Mouse (Mus musculus): ENCODE measurements around the gene Rgs12. TPM values are rescaled to one million over a fixed set of nuclear protein-coding genes. Genes with fewer than 3 reads are reported as not detected.

The Rgs12 gene
- polyA plus RNA-seq, 1 experiment, result 46.5 TPM

- DNase-seq (ENCODE audit: low spot score), result no peak
Observed at GRCm38 (mm10) chr5:35079101-35079500, 129.9 kb downstream of the Rgs12 start.

GRCm38 (mm10) chr5:35084913-35085312 lies 135.7 kb downstream of the Rgs12 start:
- DNase-seq (ENCODE audit: low spot score), result no peak

DNA sequence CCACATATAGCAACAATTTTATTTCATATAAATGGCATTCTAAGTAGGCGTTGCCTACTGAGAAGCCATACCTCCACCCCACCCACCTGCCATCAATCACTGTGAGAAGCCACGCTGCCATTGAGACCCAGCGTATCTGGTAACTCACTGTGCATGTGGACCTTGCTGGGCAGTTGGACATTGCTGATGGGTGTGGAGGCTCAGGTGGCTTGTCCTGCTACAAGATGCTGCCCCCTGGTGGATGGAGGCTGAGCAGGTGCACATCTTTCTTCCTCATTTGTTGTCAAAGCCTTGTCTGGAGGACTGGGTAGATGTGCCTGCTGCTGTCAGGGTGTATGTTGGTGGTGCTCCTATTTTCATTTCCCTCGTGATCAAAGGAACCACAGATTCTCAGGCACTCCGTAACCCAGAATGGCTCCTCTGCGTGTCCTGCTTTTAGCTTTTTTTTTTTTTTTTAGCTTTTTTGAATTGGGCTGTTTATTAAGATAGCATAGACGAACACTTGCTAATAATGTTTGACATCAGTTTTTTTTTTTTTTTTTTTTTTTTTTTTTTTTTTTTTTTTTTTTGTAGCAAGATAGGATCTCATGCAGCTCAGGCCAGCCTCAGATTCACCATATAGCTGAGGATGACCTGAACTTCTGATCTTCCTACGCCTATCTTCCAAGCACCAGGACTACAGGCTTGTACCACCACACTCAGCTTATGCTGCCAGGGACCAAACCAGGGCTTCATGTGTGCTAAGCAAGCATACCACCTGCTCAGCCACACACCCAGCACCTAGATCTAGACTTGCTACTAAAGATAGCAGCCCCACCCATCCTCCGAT lies 139.8 kb downstream of the Rgs12 start:
- peak; percentile 57 for DNase-seq (ENCODE audit: low spot score)

Other genes with a start within 250 kb of the Rgs12 start
- gene Htt, start 187.7 kb upstream of the Rgs12 start, polyA plus RNA-seq (2012; rRNA removed), result 12.8 and 13.0 TPM in 2 replicates
- 3.3 and 3.8 TPM in 2 replicates for gene Msantd1, start 41.4 kb upstream of the Rgs12 start, polyA plus RNA-seq (2012; rRNA removed)
- 8.2 and 12.5 TPM in 2 replicates for gene Hgfac, start 92.1 kb downstream of the Rgs12 start, polyA plus RNA-seq (2012; rRNA removed)
- gene Dok7, start 107.3 kb downstream of the Rgs12 start, polyA plus RNA-seq (2012; rRNA removed), result 5.7 and 7.5 TPM in 2 replicates
- gene Lrpap1, start 156.3 kb downstream of the Rgs12 start, polyA plus RNA-seq (2012; rRNA removed), result 64.9 and 79.5 TPM in 2 replicates